Mouse (Mus musculus) ES-E14 (cell line): ENCODE data around the gene Gm13090. TPM values are rescaled to one million over a fixed set of nuclear protein-coding genes. Genes with fewer than 3 reads are reported as not detected.
A peak's percentile ranks its signal among the peaks of the same experiment; 100 is the strongest.

Source experiments
- DNase-seq: peaks from one replicate; pipeline ENCODE4 v3.0.0-alpha.2; 2013; ENCODE audit warnings: low read depth, low spot score
- H3K27ac ChIP-seq: 2 replicates; pipeline ENCODE4 v1.5.1; 2012; ENCODE audit warnings: low read depth, mild to moderate bottlenecking, low read length, moderate library complexity, mixed read lengths; ENCODE audit not compliant: poor library complexity, insufficient read depth, severe bottlenecking
- H3K36me3 ChIP-seq: 2 replicates; pipeline ENCODE4 v1.6.1; 2012; ENCODE audit warnings: mild to moderate bottlenecking, low read length, moderate library complexity, mixed read lengths; ENCODE audit not compliant: control insufficient read depth, poor library complexity, insufficient read depth, severe bottlenecking
- H3K4me1 ChIP-seq, 2 experiments: fragments of 150-350 bp in 1 of 2; sonication (generic) in 1 of 2; 2 replicates each; pipeline ENCODE4 v1.6.1; 2012; ENCODE audit warnings: low read length in 2 of 2, mild to moderate bottlenecking in 1 of 2, mixed read lengths in 1 of 2; ENCODE audit not compliant: control insufficient read depth in 2 of 2, insufficient read depth in 2 of 2, poor library complexity in 1 of 2
- H3K4me3 ChIP-seq, 2 experiments: fragments of 150-350 bp in 1 of 2; sonication (generic) in 1 of 2; 2 replicates each; pipeline ENCODE4 v1.5.1; 2012; ENCODE audit warnings: low read length in 2 of 2, low read depth in 1 of 2, mild to moderate bottlenecking in 1 of 2, mixed read lengths in 1 of 2; ENCODE audit not compliant: insufficient read depth in 1 of 2, poor library complexity in 1 of 2, severe bottlenecking in 1 of 2
- H3K9ac ChIP-seq: 2 replicates; pipeline ENCODE4 v1.6.1; 2012; ENCODE audit warnings: low read depth, mild to moderate bottlenecking, low read length, mixed read lengths; ENCODE audit not compliant: poor library complexity, insufficient read depth, severe bottlenecking
- H3K9me3 ChIP-seq: fragments of 150-350 bp; sonication (generic); 2 replicates; pipeline ENCODE4 v1.6.1; 2012; ENCODE audit warnings: low read depth, mild to moderate bottlenecking, low read length; ENCODE audit not compliant: control insufficient read depth, insufficient read depth
- CHD2 ChIP-seq: IDR thresholded peaks from 2 replicates; pipeline ENCODE4 v1.6.1; 2014; ENCODE audit warnings: mild to moderate bottlenecking, low read depth, low read length, inconsistent platforms
- HCFC1 ChIP-seq: IDR thresholded peaks from 2 replicates; pipeline ENCODE4 v1.6.1; 2012; ENCODE audit warnings: low read length, inconsistent platforms, borderline replicate concordance; ENCODE audit not compliant: insufficient read depth
- MAFK ChIP-seq: IDR thresholded peaks from 2 replicates; pipeline ENCODE4 v1.6.1; 2014; ENCODE audit warnings: mild to moderate bottlenecking, low read depth, low read length, inconsistent platforms; ENCODE audit not compliant: insufficient read depth
- ZC3H11A ChIP-seq: IDR thresholded peaks from 2 replicates; pipeline ENCODE4 v1.6.1; 2012; ENCODE audit warnings: low read depth, mild to moderate bottlenecking, inconsistent platforms, low read length, borderline replicate concordance
- ZNF384 ChIP-seq: IDR thresholded peaks from 2 replicates; pipeline ENCODE4 v1.6.1; 2012; ENCODE audit warnings: low read depth, low read length, inconsistent platforms
- in situ Hi-C, 2 experiments: fragments of 600-800 bp; cut with MboI; formaldehyde crosslinking; loops; one replicate each; pipeline ENCODE4 v1.15.1; 2025; ENCODE audit warnings: low sequenced_read_pairs in 2 of 2, inconsistent platforms in 1 of 2; ENCODE audit not compliant: unreplicated experiment in 2 of 2
- total RNA-seq: library from RNA; depleted of rRNA; stranded (reverse); fragments of 300-350 nt; gene quantifications from 2 replicates; pipeline ENCODE4 v1.2.3, GENCODE M21; 2012

Gm13090 gene
- total RNA-seq, 1 experiment = not detected

GRCm38 (mm10) chr4:151044944-151045570 lies 44.3 kb upstream of the Gm13090 start:
- in situ Hi-C loops = no loop called here
- no peak for TF ChIP-seq HCFC1
- no peak for TF ChIP-seq CHD2
- TF ChIP-seq ZC3H11A = no peak
- TF ChIP-seq MAFK = no peak
- no peak for TF ChIP-seq ZNF384
- H3K27ac ChIP-seq = no peak overlapping the region

GRCm38 (mm10) chr4:151046524-151046923 lies 42.8 kb upstream of the Gm13090 start:
- no peak overlapping the region for H3K9ac ChIP-seq
- H3K4me1 ChIP-seq = peaks cover 3% of the 10 kb centered on the region in 2 experiments; a peak in 2 of 4 replicates
- no peaks in the 10 kb centered on the region for H3K9me3 ChIP-seq
- TF ChIP-seq HCFC1 (no peak), ZNF384 (no peak), MAFK (no peak), CHD2 (no peak), ZC3H11A (no peak)
- no peak overlapping the region for H3K4me3 ChIP-seq
- H3K27ac ChIP-seq = no peak overlapping the region
- H3K36me3 ChIP-seq = peaks cover 6% of the 10 kb centered on the region; the same call in 1 of the 2 replicates
- DNase-seq = no peak
- in situ Hi-C loops = no loop called here

More at GRCm38 (mm10) chr4:151044944-151045570, 44.3 kb upstream of the Gm13090 start:
- H3K4me3 ChIP-seq = peak overlapping the region; percentile 65 to 73
- DNase-seq = no peak
- H3K9ac ChIP-seq = peak overlapping the region; percentile 26; the same call in 1 of the 2 replicates
- peaks cover 2% of the 10 kb centered on the region; the same call in 1 of the 2 replicates for H3K36me3 ChIP-seq
- no peaks in the 10 kb centered on the region for H3K9me3 ChIP-seq
- H3K4me1 ChIP-seq = peaks cover 3% of the 10 kb centered on the region in 2 experiments; a peak in 2 of 4 replicates

- TF ChIP-seq ZC3H11A = no peak
- TF ChIP-seq MAFK = no peak
- TF ChIP-seq HCFC1 = no peak
- no peak for TF ChIP-seq ZNF384
- no peak for TF ChIP-seq CHD2
- no peak overlapping the region for H3K4me3 ChIP-seq
- H3K9ac ChIP-seq = no peak overlapping the region
- no peaks in the 10 kb centered on the region for H3K4me1 ChIP-seq
- H3K36me3 ChIP-seq = peaks cover 8% of the 10 kb centered on the region; the same call in 1 of the 2 replicates
- no peaks in the 10 kb centered on the region for H3K9me3 ChIP-seq
- DNase-seq = no peak
- no peak overlapping the region for H3K27ac ChIP-seq
- in situ Hi-C loops = no loop called here
Measured at GRCm38 (mm10) chr4:151051162-151051561, 38.2 kb upstream of the Gm13090 start.

DNA sequence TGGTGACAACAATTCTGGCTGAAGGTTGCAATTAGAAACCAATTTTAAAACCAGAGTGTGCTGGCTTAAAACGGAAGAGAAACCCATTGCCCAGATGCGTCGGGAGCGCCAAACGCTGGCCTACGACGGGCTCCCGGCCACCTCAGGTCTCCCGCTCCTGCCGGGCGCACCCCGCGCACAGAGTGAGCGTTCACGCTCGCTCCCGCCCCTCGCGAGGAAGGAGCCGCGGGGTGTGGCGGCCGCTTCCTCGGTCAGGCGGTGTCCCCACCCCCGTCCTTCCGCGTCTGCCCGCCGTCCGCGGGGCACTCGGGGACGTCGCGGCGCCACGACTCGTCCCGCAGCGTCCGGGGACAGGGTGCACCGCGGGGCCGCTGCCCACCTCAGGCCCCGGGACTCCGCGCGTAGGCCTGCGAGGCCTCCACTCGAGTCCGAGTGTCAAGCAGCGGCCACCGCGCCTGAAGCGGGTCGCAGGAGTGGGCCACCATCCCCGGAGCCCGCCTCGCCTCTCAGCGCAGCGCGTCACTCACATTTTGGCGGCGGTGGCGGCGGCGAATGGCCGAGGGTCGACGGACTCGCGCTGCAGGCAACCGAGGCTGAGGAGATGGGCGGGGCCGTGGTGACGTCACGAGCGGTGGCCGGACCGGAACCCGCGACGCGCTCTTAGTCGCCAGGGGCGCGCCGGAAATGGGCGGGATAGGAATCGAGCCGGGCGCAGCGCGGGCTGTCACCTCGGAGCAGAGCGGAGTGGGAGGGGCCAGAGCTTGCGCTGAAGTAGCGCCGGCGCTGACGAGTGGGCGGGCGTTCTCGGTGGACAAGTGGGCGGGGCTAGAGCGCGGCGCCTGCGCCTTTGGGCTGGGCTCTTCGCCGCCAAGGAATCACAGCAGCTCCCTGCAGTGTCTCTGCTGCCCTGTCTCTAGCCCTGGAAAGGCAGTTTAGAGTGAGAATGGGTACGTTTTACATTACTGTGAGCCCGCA lies 31.7 kb upstream of the Gm13090 start, which contains the start of gene Vamp3:
Gene Vamp3, minus strand, starts transcription at position 617 of the 975 bp plus-strand sequence.
- TF ChIP-seq CHD2 (peak; percentile 50; the same call in 1 of the 2 replicates), ZNF384 (no peak), MAFK (no peak)
- H3K4me3 ChIP-seq = peak within 1 kb of the TSS; percentile 84 to 85
- no peaks in the 10 kb centered on the region for H3K4me1 ChIP-seq
- peak within 1 kb of the TSS; percentile 32 for H3K27ac ChIP-seq
- peak; percentile 95 for DNase-seq
- peaks cover 4% of the 10 kb centered on the region; the same call in 1 of the 2 replicates for H3K36me3 ChIP-seq
- in situ Hi-C loops = no loop called here
- H3K9ac ChIP-seq = peak within 1 kb of the TSS; percentile 89
- no peaks in the 10 kb centered on the region for H3K9me3 ChIP-seq
